In genomic region chr16:18574196-18574595, GRCm38 (mm10) we compare ENCODE assay signal across 23 mouse cellular contexts. TPM values are rescaled to one million over a fixed set of nuclear protein-coding genes. Genes with fewer than 3 reads are reported as not detected.
DNase-seq lines count a peak whose midpoint lies in the region; ATAC-seq and TF ChIP-seq lines count a peak whose summit lies in the region.
"Had no signal": no experiment of that assay in that cellular context is flagged by ENCODE, and none has a peak within 500 bp of the region (broad histone marks: within the 10 kb centered on the region; RNA-seq: fewer than 3 reads in every experiment).

No protein-coding gene starts in this region.

- H3K79me2 ChIP-seq in liver, adult 2 months (ENCODE audit: control insufficient read depth, insufficient read depth, low read length) = no peaks in the 10 kb centered on the region

- H3K27ac ChIP-seq in liver, adult 2 months (replicated peaks; ENCODE audit: insufficient read depth, low read depth, low read length) = no peak overlapping the region
- H3K27ac ChIP-seq in liver, embryonic 12.5 days = no peak overlapping the region
- H3K27ac ChIP-seq: hindbrain, embryonic 15.5 days; intestine, embryonic 15.5 days; layer of hippocampus, adult 2 months; liver, embryonic 13.5 days; midbrain, embryonic 12.5 days had no signal

- no peak for TF ChIP-seq CTCF in liver, adult 2 months (IDR thresholded peaks at IDR 0.05; ENCODE audit: low read depth, low read length)

- no peaks in the 10 kb centered on the region for H3K36me3 ChIP-seq in liver, adult 2 months (ENCODE audit: control insufficient read depth, insufficient read depth, low read length)
- H3K36me3 ChIP-seq in liver, embryonic 12.5 days = no peaks in the 10 kb centered on the region
- H3K36me3 ChIP-seq: hindbrain, embryonic 15.5 days; intestine, embryonic 15.5 days; liver, embryonic 13.5 days; midbrain, embryonic 12.5 days had no signal

- no peak overlapping the region for H3K4me2 ChIP-seq in liver, embryonic 12.5 days
- H3K4me2 ChIP-seq: hindbrain, embryonic 15.5 days; intestine, embryonic 15.5 days; liver, embryonic 13.5 days; midbrain, embryonic 12.5 days had no signal

- DNase-seq in adrenal gland, adult 2 months = peak; percentile 70
- no peak for DNase-seq in adrenal gland, postnatal 4 days (ENCODE audit: low spot score in 2 of 2)
- DNase-seq in liver, adult 2 months (ENCODE audit: extremely low read depth, low read depth, low spot score) = peak; percentile 81
- DNase-seq in 3T3-L1 (ENCODE audit: low read depth, low spot score) = peak; percentile 20
- DNase-seq in adrenal gland, postnatal 36 days = peak; percentile 52 to 64
- DNase-seq in left cerebral cortex, postnatal 14 days (ENCODE audit: low spot score in 2 of 2) = no peak
- DNase-seq in kidney, postnatal 36 days = no peak
- DNase-seq: forebrain, postnatal 0 days; heart, postnatal 4 days; kidney, adult 9 months; kidney, postnatal 14 days; liver, embryonic 13.5 days; thymus, adult 18-20 months had no signal

- H3K9ac ChIP-seq in liver, adult 2 months (ENCODE audit: low read depth, low read length) = no peak overlapping the region
- no peak overlapping the region for H3K9ac ChIP-seq in liver, embryonic 12.5 days
- H3K9ac ChIP-seq: forebrain, postnatal 0 days; hindbrain, embryonic 15.5 days; intestine, embryonic 15.5 days; liver, embryonic 13.5 days; midbrain, embryonic 12.5 days had no signal

- no peaks in the 10 kb centered on the region for H3K27me3 ChIP-seq in liver, adult 2 months (ENCODE audit: control insufficient read depth, insufficient read depth, low read length)
- peaks cover 48% of the 10 kb centered on the region for H3K27me3 ChIP-seq in liver, embryonic 12.5 days (replicated peaks)

- no peak for ATAC-seq in liver, embryonic 12.5 days
- ATAC-seq: forebrain, postnatal 0 days; intestine, embryonic 15.5 days had no signal

- H3K4me1 ChIP-seq in liver, adult 2 months (ENCODE audit: control insufficient read depth, insufficient read depth, low read length) = no peaks in the 10 kb centered on the region
- no peaks in the 10 kb centered on the region for H3K4me1 ChIP-seq in liver, embryonic 12.5 days
- H3K4me1 ChIP-seq: hindbrain, embryonic 15.5 days; intestine, embryonic 15.5 days; liver, embryonic 13.5 days; midbrain, embryonic 12.5 days had no signal

- TF ChIP-seq POLR2A in liver, adult 2 months (IDR thresholded peaks at IDR 0.05; ENCODE audit: extremely low read depth, insufficient read depth, low read length) = no peak

- WGBS in liver, adult 2 months = 37% methylated on average over 8 of the region's 8 CpGs
- WGBS in liver, embryonic 12.5 days (ENCODE audit: insufficient replicate concordance) = 53% methylated on average over 8 of the region's 8 CpGs

- intact Hi-C loops in left cerebral cortex, postnatal 14 days (cut with DNase I) = no loop called here

- H3K4me3 ChIP-seq in liver, adult 2 months (ENCODE audit: insufficient read depth, low read depth, low read length) = no peak overlapping the region
- no peak overlapping the region for H3K4me3 ChIP-seq in liver, embryonic 12.5 days
- H3K4me3 ChIP-seq: hindbrain, embryonic 15.5 days; intestine, embryonic 15.5 days; layer of hippocampus, adult 2 months; liver, embryonic 13.5 days; midbrain, embryonic 12.5 days had no signal

- no peaks in the 10 kb centered on the region for H3K9me3 ChIP-seq in liver, embryonic 12.5 days (replicated peaks)
- H3K9me3 ChIP-seq: hindbrain, embryonic 15.5 days; intestine, embryonic 15.5 days; liver, embryonic 13.5 days; midbrain, embryonic 12.5 days had no signal

RNA-seq across cellular contexts. Expression of gene Tbx1, which starts 16.3 kb away (rescaled TPM):
- total RNA-seq in adrenal gland, adult 2 months (2021) = under 1 TPM in 1 of 2 experiments, not detected in 1; 0.28 TPM
- 0.47 and 0.49 TPM in 2 replicates for polyA plus RNA-seq in adrenal gland, adult 2 months (2012; rRNA removed)
- 1 to 10 TPM in 1 of 2 experiments, under 1 TPM in 1; 0.59 to 1.0 TPM for total RNA-seq in adrenal gland, postnatal 4 days (2021)
- total RNA-seq in liver, adult 2 months (2014; rRNA removed) = not detected in 2 replicates
- polyA plus RNA-seq in liver, adult 2 months (2012; rRNA removed) = 0.02 TPM in 1 of 2 replicates, not detected in the other
- 0.08 TPM in 1 of 2 replicates, not detected in the other for polyA plus RNA-seq in liver, embryonic 12.5 days (2016; fragmentation: Nextera tagmentation; extraction: Ambion mirVana)
- under 1 TPM in 1 of 2 experiments, not detected in 1; 0.20 TPM for total RNA-seq in adrenal gland, postnatal 36 days (2021)
- 1 to 10 TPM; 2.0 to 2.2 TPM for total RNA-seq in left cerebral cortex, postnatal 14 days (2021)
- total RNA-seq: common myeloid progenitor, adult 5-6 weeks; megakaryocyte, adult 5-6 weeks; monocyte, adult 5-6 weeks; neutrophil, adult 5-6 weeks had no signal

RNA-seq across cellular contexts. Expression of gene Gp1bb, which starts 48.0 kb away (rescaled TPM):
- total RNA-seq in adrenal gland, adult 2 months (2021) = not detected
- 2.1 and 4.0 TPM in 2 replicates for polyA plus RNA-seq in adrenal gland, adult 2 months (2012; rRNA removed)
- total RNA-seq in adrenal gland, postnatal 4 days (2021) = 1 to 10 TPM in 1 of 2 experiments, under 1 TPM in 1; 0.39 to 1.1 TPM
- not detected in 2 replicates for total RNA-seq in liver, adult 2 months (2014; rRNA removed)
- polyA plus RNA-seq in liver, adult 2 months (2012; rRNA removed) = 0.21 TPM in 1 of 2 replicates, not detected in the other
- 40.8 and 44.2 TPM in 2 replicates for polyA plus RNA-seq in liver, embryonic 12.5 days (2016; fragmentation: Nextera tagmentation; extraction: Ambion mirVana)
- under 1 TPM in 1 of 2 experiments, not detected in 1; 0.60 TPM for total RNA-seq in adrenal gland, postnatal 36 days (2021)
- total RNA-seq in left cerebral cortex, postnatal 14 days (2021) = 1 to 10 TPM; 1.8 to 2.5 TPM
- total RNA-seq: ES-E14; monocyte, adult 5-6 weeks had no signal

RNA-seq across cellular contexts. Expression of gene Gm49601, which starts 52.0 kb away (rescaled TPM):
- total RNA-seq in adrenal gland, adult 2 months (2021) = 1 to 10 TPM; 2.4 to 3.6 TPM
- 3.7 and 4.0 TPM in 2 replicates for polyA plus RNA-seq in adrenal gland, adult 2 months (2012; rRNA removed)
- total RNA-seq in adrenal gland, postnatal 4 days (2021) = 10 to 100 TPM in 1 of 2 experiments, 1 to 10 TPM in 1; 7.3 to 10.7 TPM
- not detected in 2 replicates for total RNA-seq in liver, adult 2 months (2014; rRNA removed)
- polyA plus RNA-seq in liver, adult 2 months (2012; rRNA removed) = 0.37 TPM in 1 of 2 replicates, not detected in the other
- 0.31 and 0.61 TPM in 2 replicates for polyA plus RNA-seq in liver, embryonic 12.5 days (2016; fragmentation: Nextera tagmentation; extraction: Ambion mirVana)
- 1 to 10 TPM; 1.1 to 4.9 TPM for total RNA-seq in adrenal gland, postnatal 36 days (2021)
- 100 to 1,000 TPM; 216 to 232 TPM for total RNA-seq in left cerebral cortex, postnatal 14 days (2021)
- total RNA-seq: common myeloid progenitor, adult 5-6 weeks had no signal

RNA-seq across cellular contexts. Expression of gene Sept5, which starts 55.6 kb away (rescaled TPM):
- 10 to 100 TPM; 12.6 to 12.9 TPM for total RNA-seq in adrenal gland, adult 2 months (2021)
- polyA plus RNA-seq in adrenal gland, adult 2 months (2012; rRNA removed) = 8.0 and 9.1 TPM in 2 replicates
- 10 to 100 TPM; 18.9 to 28.7 TPM for total RNA-seq in adrenal gland, postnatal 4 days (2021)
- 0.18 and 0.60 TPM in 2 replicates for total RNA-seq in liver, adult 2 months (2014; rRNA removed)
- 0.37 and 0.87 TPM in 2 replicates for polyA plus RNA-seq in liver, adult 2 months (2012; rRNA removed)
- polyA plus RNA-seq in liver, embryonic 12.5 days (2016; fragmentation: Nextera tagmentation; extraction: Ambion mirVana) = 2.6 and 2.8 TPM in 2 replicates
- 10 to 100 TPM in 1 of 2 experiments, 1 to 10 TPM in 1; 9.6 to 10.9 TPM for total RNA-seq in adrenal gland, postnatal 36 days (2021)
- total RNA-seq in left cerebral cortex, postnatal 14 days (2021) = 100 to 1,000 TPM; 866 to 932 TPM

Comparison
In these comparisons a context has a peak if more than half of its experiments do, and no peak if none do; other contexts are left out.
1. DNase-seq: peak in adrenal gland, adult 2 months (single experiment), liver, adult 2 months (single experiment), 3T3-L1 (single experiment) and adrenal gland, postnatal 36 days (2 of 2); none in adrenal gland, postnatal 4 days (0 of 2), left cerebral cortex, postnatal 14 days (0 of 2) and kidney, postnatal 36 days (0 of 2).
2. RNA of gene Gm49601, which starts 52.0 kb away (total RNA-seq): 216 to 232 TPM in left cerebral cortex, postnatal 14 days; 7.3 to 10.7 TPM in adrenal gland, postnatal 4 days, 1.1 to 4.9 TPM in adrenal gland, postnatal 36 days, 2.4 to 3.6 TPM in adrenal gland, adult 2 months and not detected in liver, adult 2 months; every median in the first group is over 10 times any median in the second.